Mouse (Mus musculus): ENCODE data around the gene Shh.

Gene Shh

DNA sequence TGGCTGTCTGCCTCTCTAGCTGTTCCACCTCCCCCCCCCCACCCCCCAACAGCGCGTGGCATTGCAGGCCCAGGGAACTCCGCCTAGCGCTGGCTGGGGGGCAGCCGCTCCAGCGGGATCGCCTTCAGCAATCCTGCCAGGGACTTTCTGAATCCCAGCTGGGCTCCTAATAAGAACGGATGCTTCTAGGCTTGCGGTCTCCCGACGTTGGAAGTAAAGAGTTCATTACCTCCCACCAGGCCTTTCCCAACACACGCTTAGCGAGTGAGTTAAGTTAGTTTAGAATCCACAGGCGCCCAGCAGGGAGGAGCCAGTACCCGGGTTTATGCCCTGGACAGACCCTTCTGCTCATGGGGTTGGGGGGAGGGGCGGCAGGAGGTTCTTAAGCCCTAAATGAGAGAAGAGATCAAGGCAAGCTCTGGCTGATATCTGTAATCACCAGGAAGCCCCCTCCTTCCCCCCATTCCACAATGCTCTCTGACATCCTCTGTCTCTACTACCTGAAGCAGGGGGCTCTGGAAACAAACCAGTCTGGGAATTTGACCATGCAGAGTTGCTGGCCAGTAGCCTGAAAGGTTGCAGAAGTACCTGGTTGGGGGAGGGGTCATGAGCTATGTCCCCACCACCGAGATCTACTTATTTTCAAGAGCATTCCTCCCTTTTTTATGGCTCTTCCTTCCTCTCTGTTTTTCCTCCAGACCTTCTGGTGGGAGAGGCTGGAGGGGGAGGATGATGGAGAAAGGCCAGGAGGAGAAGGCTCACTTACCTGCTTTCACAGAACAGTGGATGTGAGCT is 6.3 kb downstream of the Shh start:
- in situ Hi-C loops (cut with MboI; ENCODE audit: unreplicated experiment in 2 of 2), result loop anchor here in 1 of 2 experiments (25.0 kb wide), 1 partner anchor 1227 kb away; no protein-coding TSS in a partner anchor

DNA sequence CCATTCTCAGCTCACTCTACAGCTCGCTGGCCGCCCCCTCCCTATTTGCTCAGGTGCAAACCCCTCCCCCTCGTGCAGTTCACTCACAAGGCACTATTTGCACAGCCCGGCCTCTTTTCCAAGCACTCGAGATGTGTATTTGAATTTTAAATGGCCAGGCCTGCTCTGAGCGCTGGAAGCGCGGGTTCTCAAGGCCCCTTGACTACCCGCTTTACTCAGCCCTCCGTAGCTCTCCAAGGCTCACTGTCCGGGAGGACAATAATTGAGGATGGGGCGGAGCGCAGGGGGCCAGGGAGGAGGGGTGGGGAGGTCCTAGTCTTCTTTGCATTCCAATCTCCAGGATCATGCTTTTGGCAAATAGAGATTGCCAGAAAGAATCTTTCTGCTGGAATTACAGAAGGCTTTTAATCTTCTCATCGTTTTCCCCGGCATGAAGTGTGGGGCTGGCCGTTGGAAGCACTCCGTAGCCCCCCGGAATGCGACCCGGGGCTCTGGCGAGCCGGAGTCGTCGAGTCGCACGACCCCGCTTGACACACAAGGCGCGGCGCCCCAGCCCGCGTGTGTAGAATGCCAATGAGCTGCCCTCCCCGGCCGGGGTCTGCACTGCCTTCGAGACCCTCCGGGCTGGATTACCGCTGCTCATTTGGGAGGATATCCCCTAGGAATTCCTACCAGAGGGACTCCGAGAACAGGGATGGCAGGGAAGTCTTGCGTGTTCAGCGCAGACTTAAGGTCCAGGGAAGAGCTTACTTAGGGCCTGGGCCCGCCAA is 7.4 kb downstream of the Shh start:
- in situ Hi-C loops (cut with MboI; ENCODE audit: unreplicated experiment in 2 of 2), result loop anchor here in 1 of 2 experiments (25.0 kb wide), 1 partner anchor 1228 kb away; no protein-coding TSS in a partner anchor

DNA sequence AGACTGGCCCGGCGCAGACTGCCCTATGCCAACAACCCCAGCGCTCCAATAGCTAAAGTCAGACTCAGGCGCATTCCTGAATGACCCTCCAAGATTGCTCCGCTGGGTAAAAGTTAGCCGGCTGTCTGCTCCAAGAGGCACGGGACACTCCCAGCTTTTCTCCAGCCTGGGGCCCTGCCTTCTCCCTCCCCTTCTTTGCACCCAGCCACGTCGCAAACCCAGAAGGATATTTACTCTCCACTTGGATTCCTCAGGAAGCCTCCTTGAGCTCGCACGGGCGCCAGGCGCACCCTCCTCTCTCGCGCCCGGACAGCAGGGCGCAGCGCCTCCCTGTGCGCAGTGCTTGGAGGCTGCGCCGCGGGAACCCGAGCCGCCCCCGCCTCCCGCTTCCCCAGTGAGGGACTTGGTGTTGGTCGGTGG is 8.2 kb downstream of the Shh start:
- in situ Hi-C loops (cut with MboI; ENCODE audit: unreplicated experiment in 2 of 2), result loop anchor here in 1 of 2 experiments (25.0 kb wide), 1 partner anchor 1228 kb away; no protein-coding TSS in a partner anchor

DNA sequence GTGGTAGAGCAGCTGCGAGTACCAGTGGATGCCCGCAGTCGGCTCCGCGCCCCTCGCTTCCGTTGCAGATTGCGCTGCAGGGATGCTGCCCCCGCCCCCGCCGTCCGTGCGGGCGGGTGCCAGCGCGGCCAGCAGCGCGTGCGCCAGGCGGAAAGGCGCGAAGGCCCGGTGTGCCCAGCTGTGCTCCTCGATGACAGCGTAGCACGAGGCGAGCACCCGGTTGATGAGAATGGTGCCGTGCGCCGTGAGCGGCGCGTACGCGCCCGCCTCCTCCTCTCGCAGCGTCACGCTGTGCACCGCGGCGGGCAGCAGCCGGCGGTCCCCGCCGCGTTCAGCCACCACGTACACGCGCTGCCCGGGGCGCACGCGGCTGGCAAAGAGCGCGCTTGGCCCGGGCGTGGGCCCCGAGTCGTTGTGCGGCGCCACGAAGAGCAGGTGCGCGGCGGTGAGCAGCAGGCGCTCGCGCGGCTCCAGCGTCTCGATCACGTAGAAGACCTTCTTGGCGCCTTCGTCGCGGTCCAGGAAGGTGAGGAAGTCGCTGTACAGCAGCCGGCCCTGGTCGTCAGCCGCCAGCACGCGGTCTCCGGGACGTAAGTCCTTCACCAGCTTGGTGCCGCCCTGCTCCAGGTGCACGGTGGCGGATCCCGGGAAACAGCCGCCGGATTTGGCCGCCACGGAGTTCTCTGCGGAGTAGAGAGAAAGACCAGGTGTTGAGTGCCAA is 9.0 kb downstream of the Shh start:
- in situ Hi-C loops (cut with MboI; ENCODE audit: unreplicated experiment in 2 of 2), result loop anchor here in 1 of 2 experiments (25.0 kb wide), 1 partner anchor 1229 kb away; no protein-coding TSS in a partner anchor

DNA sequence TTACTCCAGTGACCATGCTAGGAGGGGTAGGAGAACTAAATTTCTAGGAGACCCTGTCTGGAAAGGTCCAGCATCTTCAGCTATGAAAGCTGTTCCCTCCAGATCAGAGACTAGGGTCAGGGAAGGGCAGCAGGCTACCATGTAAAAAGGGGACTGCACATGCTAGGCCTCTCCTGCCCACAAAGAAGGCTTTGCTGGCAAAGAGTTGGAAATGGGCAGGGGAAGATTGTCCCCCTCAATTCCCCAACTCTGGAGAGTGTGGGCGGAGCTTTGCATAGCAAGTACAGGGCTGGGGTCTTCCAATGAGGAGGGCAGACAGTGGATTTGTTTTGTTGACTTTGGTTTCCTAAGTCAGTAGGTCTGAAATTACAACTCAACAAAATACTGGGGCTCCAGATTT is 10.7 kb downstream of the Shh start:
- in situ Hi-C loops (cut with MboI; ENCODE audit: unreplicated experiment in 2 of 2), result loop anchor here in 1 of 2 experiments (25.0 kb wide), 1 partner anchor 1231 kb away; no protein-coding TSS in a partner anchor

DNA sequence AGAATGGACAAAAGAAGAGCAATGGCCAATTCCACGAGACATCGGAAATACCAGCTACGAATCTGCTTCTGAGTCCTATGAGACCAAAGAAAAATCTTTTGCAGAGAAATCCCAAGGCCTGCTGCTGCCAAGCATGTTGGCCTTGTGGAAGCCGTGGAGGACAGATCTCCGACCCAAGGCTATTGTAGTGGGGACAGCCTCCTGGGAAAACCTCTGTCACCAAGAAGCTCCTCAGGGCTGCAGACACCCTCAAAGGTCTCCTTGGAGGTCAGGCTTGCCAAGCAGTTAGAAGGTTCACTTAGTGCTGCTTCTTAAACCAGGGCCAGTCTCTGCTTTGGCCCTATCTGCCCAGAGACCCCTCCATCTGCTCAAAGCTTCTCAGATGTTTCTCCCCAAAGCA is 11.3 kb downstream of the Shh start:
- in situ Hi-C loops (cut with MboI; ENCODE audit: unreplicated experiment in 2 of 2), result loop anchor here in 1 of 2 experiments (25.0 kb wide), 1 partner anchor 1232 kb away; no protein-coding TSS in a partner anchor

DNA sequence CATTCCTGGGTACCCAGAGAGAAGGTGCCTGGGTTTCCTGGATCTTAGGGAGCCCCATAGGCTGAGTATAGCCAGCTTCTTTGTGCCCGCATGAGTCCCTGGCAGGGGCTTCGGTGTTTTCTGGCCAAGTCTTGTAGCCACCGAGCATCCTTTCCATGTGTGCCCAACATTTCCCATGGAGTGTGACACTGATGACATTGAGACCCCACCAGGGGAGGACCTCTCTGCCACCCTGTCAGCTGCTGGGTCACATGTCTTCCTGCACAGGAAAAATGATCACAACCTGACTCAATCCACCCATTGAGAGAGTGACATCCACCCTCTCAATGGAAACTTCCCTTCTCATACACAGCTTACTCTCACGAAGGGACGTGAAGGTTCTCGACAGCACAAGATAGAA is 12.5 kb downstream of the Shh start:
- in situ Hi-C loops (cut with MboI; ENCODE audit: unreplicated experiment in 2 of 2), result loop anchor here (5.0 to 25.0 kb wide), 2 partner anchors 838 to 1233 kb away; no protein-coding TSS in a partner anchor

DNA sequence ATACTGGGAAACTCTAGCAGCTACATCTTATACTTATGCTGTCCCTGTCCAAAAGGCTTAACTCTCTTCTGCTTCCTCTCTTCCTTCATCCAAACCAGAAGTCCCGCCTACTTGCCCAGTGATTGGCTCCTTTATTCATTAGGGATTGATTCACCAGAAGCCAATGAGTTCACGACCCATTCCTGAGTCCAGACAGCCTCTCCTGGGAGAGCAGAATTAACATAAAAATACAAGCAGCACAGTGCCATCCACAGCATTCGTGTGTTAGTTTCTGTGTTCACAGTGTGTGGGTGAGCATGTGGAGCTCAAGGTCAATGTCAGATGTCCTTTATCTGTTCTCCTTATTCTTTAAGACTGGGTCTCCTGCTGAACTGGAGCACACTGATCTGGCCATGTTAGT is 13.5 kb downstream of the Shh start:
- in situ Hi-C loops (cut with MboI; ENCODE audit: unreplicated experiment in 2 of 2), result loop anchor here (5.0 to 25.0 kb wide), 2 partner anchors 839 to 1234 kb away; no protein-coding TSS in a partner anchor

DNA sequence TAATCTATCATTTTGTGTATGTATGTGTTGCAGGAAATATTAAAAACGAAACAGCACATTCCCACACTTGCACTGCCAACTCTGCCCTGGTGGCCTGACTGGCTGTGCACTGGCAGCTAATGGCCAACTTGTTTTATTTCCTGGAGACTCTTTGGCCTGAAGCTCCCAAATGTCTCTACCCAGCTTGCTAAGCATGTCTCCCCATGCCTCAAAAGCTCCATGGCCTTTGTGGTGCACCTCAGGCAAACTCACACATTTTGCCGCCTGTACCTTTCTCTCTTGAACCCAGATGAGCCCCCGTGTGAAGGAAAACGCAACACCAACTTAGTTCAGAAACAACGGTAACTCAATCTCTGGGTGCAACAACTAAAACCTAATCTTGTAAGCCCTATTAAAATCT is 14.0 kb downstream of the Shh start:
- in situ Hi-C loops (cut with MboI; ENCODE audit: unreplicated experiment in 2 of 2), result loop anchor here (5.0 to 25.0 kb wide), 2 partner anchors 839 to 1234 kb away; no protein-coding TSS in a partner anchor

DNA sequence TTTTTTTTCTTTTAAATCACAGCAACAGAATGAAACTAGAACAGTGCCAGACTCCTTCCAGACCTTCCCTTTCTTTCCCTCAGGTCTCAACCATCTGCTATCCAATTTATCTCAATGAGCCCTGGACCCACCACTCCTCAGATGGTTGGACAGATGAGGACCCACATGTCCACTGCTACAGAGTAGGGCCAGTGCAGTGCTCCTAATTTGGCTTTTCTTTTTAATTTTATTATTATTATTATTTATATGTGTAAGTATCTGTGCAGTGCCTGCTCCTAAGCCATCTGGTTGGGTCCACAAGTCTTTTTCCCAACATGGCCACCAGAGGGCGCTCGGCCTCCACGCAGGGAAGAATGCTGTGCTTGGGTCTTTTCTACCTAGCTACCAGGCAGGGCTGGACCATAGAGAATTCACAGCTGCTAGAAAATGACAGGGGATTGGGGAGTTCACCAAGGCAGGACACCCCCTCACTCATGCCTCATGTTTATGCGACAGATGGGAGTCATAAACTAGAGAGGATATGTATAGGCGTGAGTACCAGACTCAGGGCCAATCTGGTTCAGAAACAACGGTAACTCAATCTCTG is 15.9 kb downstream of the Shh start:
- in situ Hi-C loops (cut with MboI; ENCODE audit: unreplicated experiment in 2 of 2), result loop anchor here (5.0 to 25.0 kb wide), 2 partner anchors 841 to 1236 kb away; no protein-coding TSS in a partner anchor

DNA sequence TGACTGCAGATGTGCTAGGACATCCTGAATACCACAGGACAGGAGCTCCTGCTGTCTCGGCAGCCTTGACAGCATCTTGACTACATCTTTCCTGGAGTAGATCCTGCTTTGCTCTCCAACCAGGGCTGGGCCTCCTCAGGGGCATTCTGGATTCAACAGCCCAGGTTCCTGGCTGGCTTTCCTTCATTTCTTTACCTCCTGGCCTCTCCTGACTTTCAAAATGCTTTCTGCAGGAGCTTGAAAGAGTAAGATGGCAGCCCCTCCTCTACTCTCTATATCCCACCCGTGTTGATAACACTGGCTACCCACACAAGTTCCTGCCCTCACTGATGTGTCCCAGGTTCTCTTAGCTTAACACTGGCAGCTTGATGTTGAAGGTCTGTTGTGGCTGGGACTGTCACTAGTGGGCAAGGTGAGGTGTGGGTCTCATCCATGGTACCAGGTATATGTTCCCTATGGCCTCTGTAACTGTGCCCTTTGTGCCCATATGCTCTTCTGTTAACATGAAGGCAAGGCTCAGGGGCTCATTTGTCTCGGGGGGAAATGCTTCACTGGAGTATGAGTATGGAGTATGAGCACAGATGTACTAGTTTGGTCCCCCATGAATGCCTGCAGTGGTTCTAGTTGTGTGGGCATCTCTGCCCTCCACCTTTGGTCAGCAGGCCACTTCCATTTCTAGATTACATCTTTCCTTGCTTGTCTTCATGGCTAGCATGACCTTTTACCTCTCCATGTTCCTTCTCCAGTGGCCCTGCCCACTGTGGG is 16.7 kb downstream of the Shh start:
- in situ Hi-C loops (cut with MboI; ENCODE audit: unreplicated experiment in 2 of 2), result loop anchor here (5.0 to 25.0 kb wide), 2 partner anchors 842 to 1237 kb away; no protein-coding TSS in a partner anchor

DNA sequence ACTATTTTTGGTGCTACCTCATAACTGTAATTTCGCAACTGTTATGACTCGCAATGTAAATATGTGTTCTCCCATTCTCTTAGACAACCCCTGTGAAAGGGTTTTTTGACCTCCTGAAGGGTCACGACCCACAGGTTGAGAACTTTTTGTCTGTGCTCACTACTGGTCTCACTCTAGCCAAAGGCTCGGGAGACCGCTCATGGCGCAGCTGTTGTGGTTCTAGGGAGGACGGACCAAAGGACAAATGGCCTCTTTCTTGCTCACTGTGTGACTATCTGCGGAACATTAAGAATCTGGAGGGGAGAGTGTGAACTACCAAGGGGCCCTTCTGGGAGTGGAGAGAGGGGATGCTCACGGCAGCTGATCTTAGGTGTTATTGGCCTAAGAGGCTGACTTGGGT is 41.1 kb downstream of the Shh start:
- in situ Hi-C loops (cut with MboI; ENCODE audit: unreplicated experiment in 2 of 2), result no loop called here

DNA sequence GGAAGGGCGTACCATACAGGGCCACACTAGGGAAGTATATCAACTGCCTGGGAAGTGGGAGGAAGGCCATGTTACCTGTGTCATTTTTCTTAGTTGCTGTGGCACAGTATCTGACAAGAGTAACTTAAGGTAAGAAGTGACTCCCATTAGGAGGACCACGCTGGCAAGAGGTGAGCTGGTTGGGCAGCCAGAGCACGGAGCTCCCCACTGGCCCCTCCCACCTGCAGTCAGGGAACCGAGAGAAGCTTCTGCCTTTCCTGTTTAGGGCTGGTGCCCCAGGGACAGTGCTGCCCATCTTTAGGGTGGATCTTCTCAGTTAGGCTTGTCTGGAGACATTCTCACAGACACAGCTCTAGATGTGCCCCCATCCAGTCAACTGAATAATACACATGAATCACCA is 43.3 kb downstream of the Shh start:
- in situ Hi-C loops (cut with MboI; ENCODE audit: unreplicated experiment in 2 of 2), result no loop called here

DNA sequence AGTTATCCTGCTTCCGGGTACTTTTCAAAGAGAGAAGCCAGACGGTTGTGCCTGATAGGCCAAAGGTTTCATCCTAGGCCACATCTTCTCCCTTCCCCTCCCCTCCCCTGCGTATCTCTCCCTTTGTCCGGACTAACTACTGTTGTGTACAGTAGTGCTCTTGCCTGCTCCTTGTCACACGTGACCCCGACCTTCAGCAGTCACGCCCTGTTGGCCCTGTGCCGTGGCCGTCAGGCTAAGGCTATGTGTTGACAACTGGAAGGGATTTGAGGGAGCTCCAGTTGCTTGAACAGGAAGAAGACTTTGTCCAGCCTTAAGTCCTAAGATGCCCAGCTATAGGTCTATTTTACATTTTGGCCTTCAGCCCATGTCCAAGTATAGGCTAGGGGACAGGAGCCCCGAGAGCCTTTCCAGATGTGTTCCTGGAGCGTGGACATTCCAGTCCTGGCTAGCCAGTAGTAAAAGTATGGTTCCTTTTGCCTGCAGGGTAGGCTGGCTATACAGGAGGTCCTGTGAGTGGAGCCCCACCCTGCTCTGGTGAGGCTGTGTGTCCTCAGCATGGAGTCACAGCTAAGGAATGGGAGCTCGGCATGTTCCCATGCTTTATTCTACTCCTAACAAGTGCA is 47.3 kb downstream of the Shh start:
- in situ Hi-C loops (cut with MboI; ENCODE audit: unreplicated experiment in 2 of 2), result no loop called here

DNA sequence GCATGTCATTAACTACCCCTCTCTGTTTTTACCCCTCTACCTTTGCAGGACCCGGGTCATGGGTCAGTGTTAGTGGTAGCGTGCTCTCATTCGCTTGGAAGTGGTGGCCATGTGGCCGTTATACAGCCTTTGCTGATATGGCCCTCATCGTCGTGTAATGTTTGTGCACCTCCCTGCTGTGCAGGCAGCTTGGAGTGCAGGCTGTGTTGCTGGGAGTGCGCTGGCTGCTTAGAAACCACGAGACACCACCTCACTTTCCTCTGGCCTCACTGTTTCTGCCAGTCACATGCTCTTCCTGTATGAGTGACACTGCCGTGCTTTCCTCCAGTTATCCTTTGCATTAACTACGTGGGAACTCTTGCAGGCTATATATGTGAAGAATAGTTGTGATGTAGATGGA is 48.3 kb downstream of the Shh start:
- in situ Hi-C loops (cut with MboI; ENCODE audit: unreplicated experiment in 2 of 2), result no loop called here

DNA sequence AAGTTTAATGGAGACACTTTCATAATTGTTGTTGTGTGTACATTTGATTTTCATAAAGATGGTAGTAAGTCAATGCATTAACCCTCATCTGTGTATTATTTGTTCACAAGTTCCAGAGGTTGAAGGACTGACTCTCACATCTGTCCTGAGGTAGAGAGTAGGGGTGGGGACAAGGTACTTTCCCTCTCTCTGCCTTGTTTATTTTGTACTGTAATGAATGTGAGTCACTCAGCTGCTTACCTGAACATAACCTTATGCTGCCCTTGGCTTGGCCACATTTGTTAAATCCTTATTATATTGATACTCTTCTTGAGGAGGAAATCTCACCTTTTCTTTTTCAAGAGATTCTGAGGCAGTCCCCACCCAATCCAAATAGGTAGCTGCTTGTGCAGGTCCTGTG is 51.0 kb downstream of the Shh start:
- in situ Hi-C loops (cut with MboI; ENCODE audit: unreplicated experiment in 2 of 2), result no loop called here

DNA sequence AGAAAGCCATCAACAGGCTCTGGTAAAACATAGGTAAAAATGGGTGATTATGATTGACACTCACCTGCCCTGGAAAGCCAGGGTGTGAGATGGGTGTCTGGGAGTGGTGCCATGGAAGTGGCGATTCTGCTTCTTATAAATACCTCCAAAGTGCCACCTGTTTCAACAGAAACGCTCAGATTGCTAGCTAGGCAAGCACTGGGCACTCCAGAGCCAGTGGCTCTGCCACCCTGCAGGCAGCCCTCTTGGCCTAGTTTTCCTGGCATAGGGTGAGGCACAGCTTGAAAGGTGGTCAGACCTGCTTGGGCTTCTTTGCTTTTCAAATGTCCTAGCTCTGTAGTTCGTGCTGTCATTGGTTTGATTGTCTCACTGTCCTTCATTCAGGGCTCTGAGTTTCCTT is 53.0 kb downstream of the Shh start:
- in situ Hi-C loops (cut with MboI; ENCODE audit: unreplicated experiment in 2 of 2), result no loop called here

DNA sequence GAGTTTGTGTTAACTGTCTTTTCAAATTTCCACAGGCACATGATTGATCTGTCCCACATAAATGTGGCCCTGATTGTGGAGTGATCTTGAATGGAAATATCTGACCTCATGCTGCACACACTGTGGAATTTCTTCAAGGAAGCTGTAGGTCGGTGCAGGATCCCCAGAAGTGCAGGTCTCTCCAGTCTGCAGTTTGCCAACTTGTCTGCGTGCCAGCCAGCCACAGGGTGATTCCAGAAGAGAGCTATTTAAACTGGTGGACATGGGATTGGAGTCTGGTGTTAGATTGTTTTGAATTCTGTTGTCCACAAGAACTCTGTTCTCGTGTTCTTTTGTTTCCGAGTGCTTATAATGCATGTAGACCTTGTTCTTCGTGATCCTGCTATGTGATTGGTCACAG is 53.5 kb downstream of the Shh start:
- in situ Hi-C loops (cut with MboI; ENCODE audit: unreplicated experiment in 2 of 2), result no loop called here
